Mouse (Mus musculus) mesoderm, embryonic 11.5 days (tissue): ENCODE measurements around the gene Slc35e1.

Experiments
- DNase-seq: peaks from one replicate; pipeline ENCODE4 v3.0.0-alpha.2; 2012; ENCODE audit warnings: low read depth, low spot score

Slc35e1 gene

DNA sequence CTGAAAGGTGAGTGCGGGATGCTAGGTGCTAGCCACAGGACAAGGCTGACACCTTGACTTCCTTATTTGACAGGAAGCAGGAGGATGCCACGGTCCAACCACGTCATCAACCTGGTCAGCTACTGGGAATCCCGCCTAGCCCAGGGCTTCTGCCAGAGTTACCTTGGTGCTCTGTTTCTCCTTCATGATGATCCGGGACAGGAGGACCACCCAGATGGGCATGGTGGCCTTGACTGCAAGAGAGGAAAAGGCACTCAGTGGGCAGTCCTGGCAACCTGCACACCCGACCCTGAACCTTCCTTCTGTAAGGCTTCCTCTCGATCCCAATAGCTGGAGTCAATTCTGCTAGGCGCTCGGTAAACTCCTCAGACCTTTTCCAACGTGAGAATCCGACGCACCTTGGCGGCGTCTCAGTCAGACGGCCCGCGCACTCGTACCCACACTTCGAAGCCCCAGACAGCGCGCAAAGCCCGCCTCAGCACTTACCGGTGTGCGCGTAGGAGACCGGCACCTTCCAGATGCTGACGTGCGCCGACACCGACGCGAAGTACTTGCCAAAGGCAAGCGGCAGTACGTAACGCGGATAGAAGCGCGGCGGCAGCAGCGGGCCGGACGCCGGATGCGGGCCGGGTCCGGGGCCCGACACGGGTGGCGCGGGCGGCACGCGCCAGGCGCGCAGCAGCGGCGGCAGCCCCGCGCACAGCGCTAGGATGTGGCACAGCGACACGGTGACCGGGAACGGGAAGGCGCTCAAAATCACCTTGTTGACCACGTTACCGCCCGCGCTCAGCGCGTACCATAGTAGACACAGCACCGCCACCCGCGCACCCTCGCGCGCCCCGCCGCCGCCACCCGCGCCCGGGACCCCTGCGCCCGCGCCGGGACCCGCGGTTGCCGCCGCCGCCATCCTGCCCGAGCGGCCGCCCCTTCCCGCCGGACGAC, at the start of gene Slc35e1:
Slc35e1 (minus strand) TSS at position 935 of the 942 bp plus-strand sequence.
- peak; percentile 41 for DNase-seq

DNA sequence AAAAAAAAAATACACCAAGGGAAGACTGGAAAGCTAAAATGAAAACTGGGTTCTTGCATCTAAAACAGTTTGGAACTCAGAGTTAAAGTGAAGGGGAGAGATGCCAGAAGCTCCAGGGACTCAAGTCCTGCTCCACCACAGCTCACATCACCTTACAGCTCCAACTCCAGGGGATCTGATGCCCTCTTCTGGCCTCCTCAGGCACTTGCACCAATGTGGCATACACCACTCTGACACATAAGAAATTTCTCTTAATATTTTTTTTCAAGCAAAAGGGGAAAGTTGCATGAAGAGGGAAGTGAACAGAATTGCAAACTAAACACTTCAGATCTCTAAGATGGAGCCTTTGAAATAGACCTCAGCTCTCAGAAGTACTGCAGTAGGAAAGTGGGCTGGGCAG, 46.8 kb upstream of the Slc35e1 start:
- DNase-seq, result peak; percentile 4

DNA sequence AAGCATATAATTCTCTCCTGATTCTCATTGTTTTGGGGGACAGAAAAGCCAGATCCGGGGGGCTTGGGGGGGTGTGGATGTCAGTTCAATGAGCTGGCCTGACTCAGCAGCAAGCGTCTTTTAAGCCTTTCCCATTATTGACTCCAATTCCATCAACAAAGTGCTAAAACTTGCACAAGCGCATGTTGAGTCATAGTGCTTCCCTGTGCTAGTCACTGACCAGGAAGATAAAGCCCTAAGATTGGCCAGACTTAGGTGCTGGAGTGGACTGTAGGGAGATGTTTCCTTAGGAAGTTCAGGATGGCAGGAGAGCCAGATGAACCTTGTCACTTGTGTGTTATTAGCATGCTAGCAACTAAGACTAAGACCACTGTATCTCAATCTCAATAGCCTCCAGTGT, 42.5 kb upstream of the Slc35e1 start:
- DNase-seq, result no peak

DNA sequence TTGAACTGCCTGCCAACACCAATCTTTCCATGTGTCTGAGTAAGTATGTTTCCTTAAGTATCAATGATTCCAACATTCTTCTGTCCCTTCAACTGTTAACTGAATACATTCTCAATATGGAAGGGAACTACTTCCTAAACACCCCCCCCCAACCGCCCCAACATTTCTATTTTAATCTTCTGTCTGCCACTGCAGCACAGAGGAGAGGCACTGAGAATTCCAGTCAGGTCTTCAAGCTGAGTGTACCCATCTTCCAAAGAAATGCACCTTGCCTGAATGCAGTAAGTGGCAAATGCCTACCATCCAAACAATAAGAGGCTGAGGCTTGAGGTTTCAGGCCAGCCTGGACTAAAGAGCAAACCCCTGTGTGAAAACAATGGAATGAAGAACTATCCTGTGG, 39.7 kb upstream of the Slc35e1 start:
- DNase-seq, result no peak

DNA sequence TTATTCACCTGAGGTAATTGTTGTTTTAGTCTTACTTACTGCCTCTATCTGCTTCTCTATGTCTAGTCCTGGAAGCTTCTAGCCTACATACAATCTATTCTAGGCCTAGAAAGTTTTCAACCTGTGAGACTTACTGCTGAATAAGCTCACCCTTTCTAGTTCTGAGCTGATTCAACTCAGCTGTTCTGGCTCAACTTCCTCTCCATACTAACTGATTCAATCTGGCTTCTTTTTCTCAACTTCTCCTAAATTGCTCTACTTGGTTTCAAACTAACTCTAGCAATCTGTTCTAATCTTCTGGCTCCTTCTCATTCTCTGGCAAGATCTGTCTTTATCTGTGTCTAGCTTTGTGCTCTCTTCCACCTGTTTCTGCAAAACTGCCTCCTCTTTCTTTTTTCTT, 29.5 kb upstream of the Slc35e1 start:
- no peak for DNase-seq

DNA sequence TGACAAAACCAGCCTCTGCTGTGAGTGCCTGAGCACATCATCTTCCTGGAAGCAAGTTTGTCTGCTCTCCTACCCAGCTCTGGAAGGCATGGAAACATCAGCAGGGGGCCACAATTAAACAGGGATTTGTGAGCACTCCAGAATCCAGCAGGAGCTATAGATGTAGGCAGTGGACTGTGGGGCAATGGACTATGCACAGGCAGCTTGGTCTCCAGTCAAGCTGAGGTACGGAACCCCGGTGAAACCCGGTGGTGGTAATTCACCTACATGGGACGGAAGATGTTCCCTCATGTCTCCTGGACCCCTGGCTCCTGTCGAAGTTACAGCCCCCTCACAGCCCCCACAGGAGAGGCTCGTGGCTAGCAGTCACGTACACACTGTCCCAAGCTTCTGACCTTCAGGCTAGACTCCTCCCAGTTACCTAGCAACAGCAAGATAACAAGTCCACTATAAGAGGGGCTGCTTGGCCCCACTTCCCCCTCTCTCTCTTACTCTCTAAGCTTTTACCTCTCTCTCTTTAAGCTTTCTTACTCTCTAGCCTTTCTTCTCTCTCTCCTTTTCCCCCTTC, 25.1 kb upstream of the Slc35e1 start:
- no peak for DNase-seq

DNA sequence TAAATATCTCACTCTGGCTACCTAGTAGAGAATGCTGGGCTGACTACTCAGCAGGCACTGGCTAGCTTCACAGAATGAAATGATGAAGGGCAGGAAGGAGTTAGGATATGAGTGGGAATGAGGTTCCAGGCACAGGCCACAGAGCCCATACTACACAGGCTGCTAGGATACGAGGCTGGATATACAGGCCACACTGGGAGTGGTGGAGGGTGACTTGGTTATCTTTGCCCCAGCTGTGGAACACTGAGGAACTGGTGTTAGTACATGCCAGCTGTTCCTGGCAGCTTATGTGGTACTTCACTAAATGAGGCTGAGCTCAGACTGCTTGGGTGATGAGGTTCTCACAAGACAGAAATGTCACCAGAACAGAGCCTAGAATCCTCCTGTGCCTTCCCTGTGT, 20.7 kb upstream of the Slc35e1 start:
- no peak for DNase-seq

DNA sequence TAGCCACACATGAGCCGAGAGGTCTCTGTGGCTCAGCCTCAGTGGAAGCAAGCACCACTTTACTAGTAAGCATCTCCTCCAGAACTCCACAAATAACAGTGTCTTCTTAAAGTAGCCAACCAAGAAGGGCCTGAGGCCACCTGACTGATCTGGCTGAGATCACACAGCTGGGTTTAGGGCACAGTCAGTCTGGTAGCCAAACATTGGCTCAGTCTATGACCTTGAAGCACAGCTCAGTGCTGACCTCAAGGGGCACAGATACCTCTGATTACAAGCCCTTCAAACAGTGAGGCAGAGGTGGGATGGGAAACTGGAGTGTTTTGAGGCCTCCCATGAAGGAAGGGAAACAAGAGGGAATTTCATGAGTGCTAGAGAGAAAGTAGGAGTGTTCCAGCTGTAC, 20.2 kb upstream of the Slc35e1 start:
- no peak for DNase-seq

DNA sequence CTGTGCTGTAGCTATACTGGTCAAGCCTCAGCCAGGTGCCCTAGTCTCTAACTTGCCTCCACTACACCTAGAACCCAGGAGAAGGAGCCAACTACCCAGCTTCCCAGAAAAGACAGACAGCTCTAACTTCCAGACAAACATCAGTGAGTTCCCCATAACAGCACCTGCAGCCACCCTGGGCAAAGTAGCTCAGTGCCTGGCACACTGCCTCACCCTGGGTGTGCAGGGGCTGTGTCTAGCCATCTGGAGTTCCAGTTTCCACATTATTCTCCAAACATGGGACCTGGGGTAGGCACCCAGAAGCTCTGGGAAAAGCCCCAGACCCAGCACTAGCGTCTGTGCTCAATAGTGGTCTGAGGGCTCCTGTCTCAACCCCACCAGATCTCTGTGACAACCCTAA, 15.1 kb upstream of the Slc35e1 start:
- DNase-seq, result no peak

DNA sequence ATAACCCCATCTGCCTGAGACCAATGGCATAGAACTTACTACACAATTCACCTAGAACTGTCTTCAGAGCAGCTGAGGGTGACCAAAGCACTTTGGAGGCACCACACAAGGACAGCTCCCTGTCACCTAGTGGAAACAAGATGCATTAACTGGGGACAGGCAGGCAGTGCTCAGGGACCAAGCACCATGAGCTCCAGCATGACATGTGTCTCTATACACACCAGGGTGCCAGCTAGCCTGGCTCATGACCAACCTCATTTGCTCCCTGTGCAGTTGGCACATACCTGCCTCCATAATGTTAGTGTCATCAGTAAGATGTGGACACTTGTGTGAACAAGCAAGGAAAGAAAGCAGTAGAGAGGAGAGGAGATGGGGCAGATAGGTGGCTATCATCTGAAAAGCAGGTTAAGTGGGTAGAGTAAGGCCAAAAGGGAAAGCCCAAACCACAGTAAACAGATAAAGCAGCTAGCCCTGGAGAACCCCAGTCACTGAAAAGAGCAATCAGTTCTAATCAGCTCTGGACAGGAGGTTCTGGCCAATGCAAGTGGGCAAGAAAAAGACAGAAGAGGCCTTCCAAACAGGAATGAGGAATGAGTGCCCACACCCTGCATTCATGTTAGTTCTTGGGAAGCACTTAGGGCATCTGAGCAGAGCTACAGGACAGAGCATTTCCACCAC, 12.4 kb upstream of the Slc35e1 start:
- no peak for DNase-seq

DNA sequence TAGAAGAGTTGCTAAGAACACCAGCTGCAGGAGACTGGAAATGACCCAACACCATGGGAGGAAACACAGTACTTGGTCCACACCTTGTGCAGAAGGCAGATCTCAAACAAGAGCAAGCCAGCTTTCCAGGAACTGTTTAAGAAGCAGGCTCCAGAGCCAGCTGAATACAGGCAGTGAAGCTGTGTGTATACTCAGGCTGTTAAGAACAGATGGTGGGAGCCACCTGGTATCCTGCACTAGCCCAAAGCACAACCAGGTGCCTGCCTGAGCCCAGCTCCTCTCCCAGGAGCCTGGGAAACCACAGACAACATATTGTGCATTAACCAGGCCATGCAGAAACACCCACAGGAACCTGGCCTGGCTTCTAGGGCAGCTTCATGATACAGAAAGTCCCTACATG, 11.7 kb upstream of the Slc35e1 start:
- DNase-seq, result no peak

DNA sequence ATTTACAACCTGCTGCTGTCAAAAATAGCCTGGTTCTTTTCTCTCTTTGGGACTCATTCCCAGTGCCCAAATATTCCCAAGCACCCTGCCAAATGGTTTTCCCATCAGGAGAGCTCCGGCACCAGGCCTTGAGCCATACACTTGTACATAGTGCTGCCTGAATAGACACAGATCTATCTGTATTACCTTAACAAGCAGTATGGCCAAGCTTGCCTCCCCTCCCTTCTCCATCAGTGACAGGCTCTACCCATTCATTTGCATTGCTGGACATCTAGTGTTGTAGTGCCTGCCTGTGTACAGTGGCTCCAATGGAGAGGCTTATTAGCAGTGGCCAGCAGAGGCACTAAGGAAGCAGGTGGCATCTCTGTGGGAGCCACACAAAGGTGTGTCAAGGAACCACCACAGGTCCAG, 8.1 kb upstream of the Slc35e1 start:
- DNase-seq, result no peak

DNA sequence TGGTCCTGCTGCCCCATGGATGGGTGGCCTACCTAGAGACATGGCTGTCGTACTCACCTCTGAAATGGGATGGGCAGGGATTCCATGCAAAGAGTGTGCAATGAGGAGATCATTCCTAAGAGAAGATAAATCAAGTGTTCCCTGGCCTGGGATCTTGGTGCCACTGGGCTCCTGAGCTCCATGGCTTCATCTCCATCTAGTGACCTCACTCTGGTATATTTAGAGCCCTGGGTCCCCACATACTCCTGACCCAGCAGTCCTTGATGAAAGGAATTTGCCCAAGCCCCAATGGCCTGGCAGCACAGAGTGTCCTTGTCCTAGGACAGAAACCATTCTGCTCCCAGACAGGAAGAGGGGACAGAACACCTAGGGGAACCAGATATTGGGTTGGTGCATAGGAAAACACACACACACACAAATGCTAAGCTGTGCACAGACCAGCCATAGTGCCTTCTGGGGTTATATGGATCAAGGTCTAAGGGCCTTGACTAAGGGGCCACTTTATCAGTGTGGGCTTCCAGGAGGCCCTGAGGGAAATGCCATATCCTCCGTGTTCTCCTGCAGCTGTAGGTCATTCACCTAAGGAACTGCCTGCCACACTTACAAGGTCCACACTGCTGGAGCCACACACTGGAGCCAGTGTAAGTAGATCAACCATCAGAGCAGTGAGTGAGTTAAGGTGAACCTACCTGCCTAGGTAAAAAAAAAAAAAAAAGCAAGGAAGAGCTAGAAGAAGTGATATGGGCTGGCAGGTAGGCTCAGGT, 7.3 kb upstream of the Slc35e1 start:
- DNase-seq, result no peak

DNA sequence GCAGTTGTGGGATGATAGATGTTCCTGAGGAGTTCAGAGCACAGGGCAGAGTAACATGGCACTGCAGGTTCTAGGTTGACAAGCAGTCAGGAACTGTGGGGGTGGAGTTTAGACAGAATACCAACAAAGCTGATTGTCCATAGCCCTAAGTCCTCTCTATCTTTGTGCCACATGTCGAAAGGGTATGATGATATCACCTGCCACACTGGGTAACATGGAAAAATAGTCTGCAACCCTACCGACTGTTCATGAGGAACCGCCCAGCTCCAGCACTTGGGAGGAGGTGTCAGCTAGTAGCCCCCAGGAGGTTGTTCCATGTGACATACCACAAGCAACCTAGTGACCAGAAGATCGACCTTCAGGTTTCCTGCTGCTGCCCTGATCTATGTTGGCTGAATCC, 6.1 kb upstream of the Slc35e1 start:
- DNase-seq, result no peak

DNA sequence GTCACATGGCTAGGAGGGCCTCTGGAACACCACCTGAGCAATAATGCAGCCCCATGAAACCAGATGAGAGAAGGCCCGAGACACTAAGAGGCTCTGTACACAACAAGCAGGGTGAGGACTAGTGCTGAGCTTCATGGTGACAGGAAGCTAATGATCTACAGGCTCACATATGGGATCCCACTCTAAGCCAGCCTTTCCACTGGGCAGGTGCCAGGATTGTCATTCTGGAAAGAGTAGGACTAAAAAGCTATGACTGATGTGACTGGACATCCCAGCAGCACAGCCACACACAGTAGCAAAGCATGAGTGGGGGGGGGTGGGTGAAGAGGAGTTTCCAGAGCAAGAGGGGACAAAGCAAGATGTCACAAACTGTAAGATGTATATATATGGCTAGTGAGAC, 5.5 kb upstream of the Slc35e1 start:
- DNase-seq, result no peak

DNA sequence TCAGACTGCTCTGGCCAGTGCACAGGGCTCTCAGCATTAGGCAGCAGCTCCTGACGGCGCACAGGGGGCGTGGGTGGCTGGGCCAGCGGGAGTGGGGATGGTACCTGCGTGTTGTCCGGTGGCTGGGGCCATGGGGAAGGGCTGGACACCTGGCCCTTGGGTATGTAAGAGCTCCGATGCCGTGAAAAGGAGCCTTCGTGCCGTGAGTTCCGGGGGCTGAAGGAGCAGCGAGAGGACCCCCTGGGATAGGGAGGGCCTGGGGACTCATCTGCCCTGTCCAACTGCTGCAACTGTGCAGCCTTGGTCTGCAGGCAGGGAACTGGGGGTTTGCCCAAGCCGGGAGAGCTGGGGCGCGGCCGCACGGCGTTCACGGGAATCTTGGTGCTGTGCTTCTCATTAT, 3.8 kb upstream of the Slc35e1 start:
- DNase-seq, result no peak

DNA sequence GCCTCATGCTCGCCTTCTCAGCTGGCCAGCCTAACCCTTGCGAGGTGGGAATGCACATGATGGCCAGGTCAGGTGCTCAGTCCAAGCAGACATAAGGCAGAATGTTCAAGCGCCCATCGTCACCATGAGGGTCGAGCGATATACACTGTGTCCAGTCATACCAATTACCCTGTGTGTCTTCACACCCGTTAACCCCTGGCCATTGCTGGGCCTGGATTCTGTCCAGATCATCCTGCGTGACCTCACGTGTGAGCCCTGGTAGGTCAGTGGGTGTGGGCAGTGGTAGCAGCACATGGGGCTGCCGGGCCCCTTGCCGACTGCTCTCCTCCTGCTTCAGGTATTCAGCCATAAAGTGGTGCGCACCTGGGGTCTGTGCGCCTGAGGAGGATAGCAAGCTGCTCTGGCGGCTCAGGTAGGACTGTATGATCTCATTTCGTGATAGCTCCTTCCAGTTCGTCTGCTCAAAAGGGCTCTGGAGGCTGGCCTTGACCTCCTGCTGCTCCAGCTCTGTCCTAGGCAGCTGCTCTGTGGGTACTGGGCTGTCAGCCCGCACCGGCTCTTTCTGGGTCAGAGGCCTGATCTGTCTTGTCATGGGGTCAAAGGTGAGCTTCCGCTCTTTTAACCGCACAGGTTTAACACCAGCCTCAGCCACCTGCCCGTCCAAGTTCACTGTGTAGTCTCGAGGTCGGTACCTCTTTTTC, 3.1 kb upstream of the Slc35e1 start:
- DNase-seq, result no peak

DNA sequence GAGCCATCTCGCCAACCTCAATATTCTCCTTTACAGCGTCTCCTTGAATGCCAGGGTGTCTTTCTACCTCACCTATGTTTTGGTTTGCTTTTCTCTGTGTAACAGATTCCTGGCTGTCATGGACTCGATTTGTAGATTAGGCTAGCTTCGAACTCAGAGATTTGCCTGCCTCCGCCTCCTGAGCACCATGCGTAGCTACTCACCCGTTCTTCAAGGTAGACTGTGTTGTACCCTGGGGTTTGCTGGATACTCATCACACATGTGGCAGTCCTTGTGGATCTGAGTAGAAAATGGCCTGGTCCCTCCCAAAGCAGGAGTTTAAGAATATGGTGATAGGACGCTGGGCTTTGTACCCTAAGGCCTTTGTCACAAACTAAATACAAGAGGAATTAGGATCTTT, 967 bp upstream of the Slc35e1 start:
- DNase-seq, result peak; percentile 6

DNA sequence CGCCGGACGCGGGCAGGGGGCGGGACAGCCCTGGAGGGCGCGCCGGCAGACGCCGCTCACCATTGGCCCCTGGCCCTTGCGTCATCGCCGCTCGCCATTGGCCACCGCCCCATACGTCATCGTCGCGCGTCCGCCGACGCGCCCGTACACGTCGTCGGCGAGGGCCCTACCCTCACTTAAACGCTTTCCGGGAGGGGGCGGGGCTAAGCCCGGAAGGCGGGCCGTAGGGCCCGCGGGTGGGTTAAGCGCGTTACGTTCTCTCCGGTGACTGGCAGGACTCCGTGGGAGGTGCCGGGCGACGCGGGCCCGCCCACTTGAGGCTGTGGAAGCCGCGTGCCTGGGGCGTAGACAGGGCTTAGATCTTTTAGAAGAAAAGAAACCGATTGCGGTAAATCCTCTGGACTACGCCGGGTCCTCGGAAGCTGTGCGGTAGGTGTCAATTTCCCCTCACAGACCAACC, 238 bp upstream of the Slc35e1 start:
- DNase-seq, result peak; percentile 100

DNA sequence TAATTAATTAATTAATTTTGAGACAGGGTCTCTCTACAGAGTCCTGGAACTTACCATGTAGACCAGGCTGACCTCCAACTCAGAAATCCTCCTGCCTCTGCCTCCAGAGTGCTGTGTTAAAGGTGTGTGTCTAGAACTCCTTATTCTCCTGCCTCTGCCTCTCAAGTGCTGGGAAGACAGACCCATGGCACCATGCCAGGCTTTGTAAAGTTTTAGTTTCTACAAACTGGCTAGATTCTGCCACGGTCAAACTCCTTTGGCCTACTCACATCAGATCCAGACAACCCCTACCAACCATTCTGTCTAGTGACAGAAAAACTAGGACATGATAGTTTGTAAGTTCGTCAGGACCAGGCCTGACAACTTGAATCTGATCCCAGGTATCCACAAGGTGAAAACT, 1.4 kb downstream of the Slc35e1 start:
- no peak for DNase-seq

DNA sequence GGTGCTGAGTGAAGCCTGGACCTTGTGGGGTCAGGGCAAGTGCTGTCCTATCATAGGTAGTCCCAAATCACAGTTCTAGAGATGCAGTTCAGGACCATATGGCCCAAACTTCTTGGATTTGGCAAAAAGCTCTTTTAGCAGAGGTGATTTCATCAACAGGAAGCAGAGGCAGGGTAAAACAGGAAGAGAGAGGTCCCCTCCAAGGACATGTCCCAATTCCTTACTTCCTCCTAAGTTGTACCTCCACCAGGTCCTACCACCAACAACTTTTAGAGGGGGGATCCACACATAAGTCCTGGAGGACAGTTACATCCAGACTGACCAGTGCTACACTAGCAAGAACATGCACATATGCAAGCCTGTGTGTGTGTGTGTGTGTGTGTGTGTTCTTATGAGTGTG, 5.4 kb downstream of the Slc35e1 start:
- no peak for DNase-seq
